Mouse (Mus musculus) heart, embryonic 12.5 days (tissue): ENCODE results near the gene Oscar. TPM values are rescaled to one million over a fixed set of nuclear protein-coding genes. Genes with fewer than 3 reads are reported as not detected.

ENCODE experiments used
- ATAC-seq: fragments of 200-750 bp; cut with Nextera tagmentation; 2 replicates; pipeline ENCODE4 v1.8.0; 2017; ENCODE audit warnings: moderate TSS enrichment, moderate library complexity; ENCODE audit not compliant: insufficient number of reproducible peaks, low FRiP score
- H3K27ac ChIP-seq: fragments of 300-500 bp; sonication (generic); 2 replicates; pipeline ENCODE4 v1.5.1; 2016; ENCODE audit warnings: mild to moderate bottlenecking, moderate library complexity; ENCODE audit not compliant: poor library complexity, severe bottlenecking
- H3K27me3 ChIP-seq: fragments of 300-500 bp; sonication (generic); replicated peaks from 2 replicates; pipeline ENCODE4 v1.6.1; 2016; ENCODE audit warnings: mild to moderate bottlenecking, moderate library complexity
- H3K36me3 ChIP-seq: fragments of 300-500 bp; sonication (generic); 2 replicates; pipeline ENCODE4 v1.6.1; 2016; ENCODE audit warnings: mild to moderate bottlenecking, moderate library complexity
- H3K4me1 ChIP-seq: fragments of 300-500 bp; sonication (generic); replicated peaks from 2 replicates; pipeline ENCODE4 v1.6.1; 2016; ENCODE audit warnings: mild to moderate bottlenecking
- H3K4me2 ChIP-seq: fragments of 300-500 bp; sonication (generic); 2 replicates; pipeline ENCODE4 v1.6.1; 2016; ENCODE audit warnings: mild to moderate bottlenecking, moderate library complexity
- H3K4me3 ChIP-seq: fragments of 300-500 bp; sonication (generic); 2 replicates; pipeline ENCODE4 v1.5.1; 2016; ENCODE audit warnings: mild to moderate bottlenecking
- H3K9ac ChIP-seq: fragments of 300-500 bp; sonication (generic); 2 replicates; pipeline ENCODE4 v1.6.1; 2016; ENCODE audit warnings: mild to moderate bottlenecking, moderate library complexity
- H3K9me3 ChIP-seq: fragments of 300-500 bp; sonication (generic); replicated peaks from 2 replicates; pipeline ENCODE4 v1.6.1; 2016; ENCODE audit warnings: mild to moderate bottlenecking, moderate library complexity
- WGBS: fragments of 180-500 bp; shearing (Covaris S2); methylation state at CpG from one replicate; pipeline ENCODE4 v1.1.7; 2016; 5-methylcytosine and 5-hydroxymethylcytosine counted together
- polyA plus RNA-seq: library from polyadenylated mRNA; unstranded; fragments of >200 nt; fragmentation: Nextera tagmentation; extraction: Ambion mirVana; gene quantifications from 2 replicates; pipeline ENCODE4 v1.2.1, GENCODE M21; 2016

The Oscar gene
- polyA plus RNA-seq, 1 experiment from 2014 or later: 0.09 TPM

DNA sequence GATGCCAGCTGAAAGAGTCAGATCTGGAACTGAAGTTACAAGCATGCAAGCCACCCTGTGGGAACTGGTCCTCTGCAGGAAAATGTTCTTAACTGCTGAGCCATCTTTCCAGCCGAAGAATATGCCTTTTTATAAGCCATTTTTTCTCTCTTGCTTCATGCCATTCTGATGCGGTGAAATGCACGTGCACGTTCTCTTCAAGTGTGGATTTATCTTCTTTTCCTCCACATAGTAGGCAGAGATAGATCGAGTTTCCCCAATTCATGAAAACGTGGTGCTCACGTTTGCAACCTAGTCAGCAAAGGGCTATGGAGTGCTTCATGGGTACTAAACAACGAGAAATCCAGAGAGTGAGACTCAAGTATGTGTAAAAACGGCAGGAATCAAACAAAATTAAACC is 27.9 kb upstream of the Oscar start:
- 22% methylated on average over 9 of the region's 9 CpGs for WGBS
- Histone ChIP-seq H3K4me2 (peak overlapping the region; percentile 61), H3K27me3 (no peaks in the 10 kb centered on the region), H3K4me1 (peaks cover 32% of the 10 kb centered on the region), H3K4me3 (peak overlapping the region; percentile 95), H3K9me3 (no peaks in the 10 kb centered on the region), H3K9ac (no peak overlapping the region), H3K36me3 (peaks cover 34% of the 10 kb centered on the region), H3K27ac (no peak overlapping the region)
- ATAC-seq: no peak

DNA sequence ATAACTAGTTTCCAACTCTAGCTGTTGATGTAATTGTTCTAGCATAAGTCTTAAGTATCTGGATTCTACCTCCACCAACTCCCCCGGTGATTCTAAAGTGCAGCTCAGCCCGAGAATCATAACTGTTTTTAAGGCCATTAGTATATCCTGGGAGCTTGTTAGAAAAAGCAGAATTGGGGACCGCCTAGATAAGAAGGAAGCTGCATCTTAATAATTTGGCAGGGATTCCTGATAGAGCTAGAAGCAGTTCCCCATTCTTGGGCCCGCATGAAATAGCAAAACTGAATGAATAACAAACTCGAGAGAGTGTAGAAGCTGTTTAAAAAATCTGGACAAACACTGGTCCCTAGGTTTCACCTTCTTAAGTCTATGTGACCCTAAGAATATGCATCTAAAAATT is 27.5 kb upstream of the Oscar start:
- Histone ChIP-seq H3K27ac (no peak overlapping the region), H3K9ac (no peak overlapping the region), H3K4me2 (no peak overlapping the region), H3K27me3 (no peaks in the 10 kb centered on the region), H3K4me1 (peaks cover 28% of the 10 kb centered on the region), H3K36me3 (peaks cover 38% of the 10 kb centered on the region), H3K9me3 (no peaks in the 10 kb centered on the region), H3K4me3 (no peak overlapping the region)
- no peak for ATAC-seq
- WGBS: 64% methylated on average over 5 of the region's 5 CpGs

DNA sequence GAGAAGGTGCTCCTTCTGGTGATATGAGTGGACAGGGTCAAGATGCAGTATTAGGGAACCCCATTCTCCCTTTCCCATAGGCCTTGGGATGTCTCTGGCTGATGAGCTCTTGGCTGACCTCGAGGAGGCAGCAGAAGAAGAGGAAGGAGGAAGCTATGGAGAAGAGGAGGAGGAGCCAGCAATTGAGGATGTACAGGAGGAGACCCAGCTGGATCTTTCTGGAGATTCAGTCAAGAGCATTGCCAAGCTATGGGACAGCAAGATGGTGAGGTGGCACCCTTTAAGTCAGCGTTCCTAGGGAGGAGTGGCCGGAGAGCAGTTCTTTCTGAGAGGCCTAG is 14.5 kb upstream of the Oscar start:
- H3K9ac ChIP-seq: peak overlapping the region; percentile 80
- peaks cover 39% of the 10 kb centered on the region for H3K36me3 ChIP-seq
- WGBS: 59% methylated on average over 3 of the region's 3 CpGs
- H3K4me3 ChIP-seq: peak overlapping the region; percentile 59
- H3K27ac ChIP-seq: no peak overlapping the region
- H3K4me2 ChIP-seq: peak overlapping the region; percentile 79
- peaks cover 15% of the 10 kb centered on the region for H3K4me1 ChIP-seq
- H3K27me3 ChIP-seq: no peaks in the 10 kb centered on the region
- no peaks in the 10 kb centered on the region for H3K9me3 ChIP-seq
- no peak for ATAC-seq

DNA sequence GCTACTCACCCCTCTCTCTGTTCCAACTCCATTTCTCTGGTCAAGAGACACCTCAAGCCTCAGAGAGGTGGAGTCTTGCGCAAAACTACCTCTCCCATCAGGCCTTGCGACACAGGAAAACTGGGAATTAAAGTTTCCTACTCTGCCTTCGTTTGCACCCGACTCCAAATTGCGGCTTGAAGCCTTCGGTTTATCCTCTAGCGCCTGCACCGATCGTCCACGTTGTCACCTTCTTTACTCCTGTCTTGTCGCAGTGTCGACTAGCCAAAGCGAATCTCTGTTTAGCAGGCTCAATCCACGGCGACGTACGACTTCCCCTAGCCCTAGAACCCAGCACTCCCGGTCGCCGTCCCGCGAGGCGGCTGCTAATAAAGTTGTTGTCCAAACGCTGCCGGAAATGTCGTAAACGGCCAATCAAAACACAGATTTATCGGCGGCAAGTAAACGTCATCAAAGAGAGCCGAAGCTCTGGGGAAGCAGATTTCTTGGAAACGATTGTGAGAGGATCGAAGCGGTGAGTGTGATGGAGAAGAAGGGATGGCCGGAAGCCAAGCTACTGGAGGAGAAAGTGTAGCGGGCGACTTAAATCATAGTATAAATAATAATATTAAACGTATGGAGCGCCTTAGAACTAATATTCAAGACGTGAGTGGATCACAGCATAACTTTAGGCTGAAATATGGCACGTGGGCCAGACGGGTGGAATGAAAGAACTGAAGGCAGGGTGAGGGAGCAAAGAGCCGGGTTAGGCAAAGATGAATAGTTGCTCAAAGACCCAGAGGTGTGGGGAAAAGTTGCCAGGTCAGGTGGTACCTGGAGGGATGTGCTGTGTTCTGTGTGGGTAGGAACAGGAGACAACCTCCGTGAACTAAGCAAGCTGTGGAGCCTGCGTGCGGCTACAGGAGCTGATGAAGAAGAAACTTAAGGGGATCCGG is 13.9 kb upstream of the Oscar start, which contains the start of the genes Tfpt and Prpf31:
Gene Tfpt, minus strand, starts transcription at position 387 of the 935 bp plus-strand sequence.
Gene Prpf31, plus strand, starts transcription at position 443 of the 935 bp plus-strand sequence.
- peak within 1 kb of the TSS; percentile 80 for H3K9ac ChIP-seq
- H3K9me3 ChIP-seq: no peaks in the 10 kb centered on the region
- H3K27me3 ChIP-seq: no peaks in the 10 kb centered on the region
- peak within 1 kb of the TSS; percentile 79 for H3K4me2 ChIP-seq
- peak; percentile 89 for ATAC-seq
- peak within 1 kb of the TSS; percentile 59 for H3K4me3 ChIP-seq
- H3K27ac ChIP-seq: peak within 1 kb of the TSS; percentile 66
- H3K36me3 ChIP-seq: peaks cover 38% of the 10 kb centered on the region
- H3K4me1 ChIP-seq: peaks cover 15% of the 10 kb centered on the region
- under 1% methylated on average over 47 of the region's 47 CpGs for WGBS

DNA sequence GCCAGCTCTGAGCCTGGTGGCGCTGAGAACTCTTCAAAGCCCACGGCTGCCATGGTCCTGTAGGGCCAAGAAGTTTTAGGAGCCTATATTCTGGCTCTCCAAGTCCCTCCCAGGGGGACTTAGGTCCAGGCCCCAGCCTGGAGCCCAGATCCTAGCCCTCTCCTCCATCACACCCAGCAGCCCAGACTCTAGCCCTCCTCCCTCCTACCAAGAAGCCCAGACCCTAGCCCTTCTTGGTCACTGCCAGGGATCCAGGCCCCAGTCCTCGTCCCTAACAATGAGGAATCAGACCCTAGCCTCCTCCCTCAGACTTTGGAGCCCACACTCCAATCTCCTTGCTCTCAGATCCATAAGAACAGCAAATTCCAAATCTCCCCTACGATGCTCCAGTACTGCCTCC is 13.1 kb upstream of the Oscar start:
- peak overlapping the region; percentile 79 for H3K4me2 ChIP-seq
- H3K4me3 ChIP-seq: peak overlapping the region; percentile 59
- H3K36me3 ChIP-seq: peaks cover 39% of the 10 kb centered on the region
- H3K4me1 ChIP-seq: peaks cover 15% of the 10 kb centered on the region
- H3K27ac ChIP-seq: no peak overlapping the region
- no peaks in the 10 kb centered on the region for H3K9me3 ChIP-seq
- 30% methylated on average over 4 of the region's 4 CpGs for WGBS
- H3K9ac ChIP-seq: peak overlapping the region; percentile 80
- no peaks in the 10 kb centered on the region for H3K27me3 ChIP-seq
- no peak for ATAC-seq

DNA sequence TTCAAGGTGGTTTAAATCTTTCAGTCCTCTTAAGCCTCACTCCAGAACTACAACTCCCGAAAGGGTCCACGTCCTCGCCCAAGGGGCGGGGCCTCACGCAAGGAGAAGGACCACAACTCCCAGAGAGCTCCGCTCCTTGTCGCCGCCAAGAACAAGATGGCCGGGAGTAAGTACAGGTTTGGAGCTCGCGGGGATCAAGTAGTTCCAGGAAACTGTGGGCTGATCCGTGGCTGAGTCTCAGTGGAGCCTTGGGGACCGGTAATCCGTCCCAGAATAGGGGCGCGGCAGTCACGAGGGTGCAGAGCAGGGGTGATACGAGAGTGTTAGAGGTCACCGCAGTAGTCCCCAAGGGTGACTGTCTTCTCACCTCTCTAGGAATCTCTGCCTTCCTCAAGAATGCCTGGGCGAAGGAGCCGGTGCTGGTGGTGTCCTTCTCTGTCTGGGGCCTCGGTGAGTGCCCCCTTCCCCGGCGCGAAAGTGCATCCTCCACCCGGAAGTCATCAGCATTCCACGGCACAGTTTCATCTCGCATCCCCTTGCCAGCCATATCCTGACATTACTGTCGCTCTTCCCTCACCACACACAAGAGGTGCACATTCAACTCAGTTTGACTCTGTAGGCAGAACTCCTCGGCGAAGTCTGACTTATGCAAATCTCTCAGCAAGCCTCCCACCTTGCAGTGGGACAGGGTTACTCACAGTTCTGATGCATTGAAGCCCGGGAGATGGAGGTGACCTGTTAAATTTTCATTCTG is 1.5 kb upstream of the Oscar start, which contains the start of gene Ndufa3:
Gene Ndufa3, plus strand, starts transcription at position 132 of the 754 bp plus-strand sequence.
- no peaks in the 10 kb centered on the region for H3K9me3 ChIP-seq
- H3K36me3 ChIP-seq: peaks cover 31% of the 10 kb centered on the region
- H3K27me3 ChIP-seq: no peaks in the 10 kb centered on the region; the same call in 1 of the 2 replicates
- ATAC-seq: peak; percentile 94
- peak within 1 kb of the TSS; percentile 73 for H3K27ac ChIP-seq
- H3K4me3 ChIP-seq: peak within 1 kb of the TSS; percentile 70
- under 1% methylated on average over 32 of the region's 32 CpGs for WGBS
- peak within 1 kb of the TSS; percentile 88 for H3K9ac ChIP-seq
- H3K4me1 ChIP-seq: peaks cover 7% of the 10 kb centered on the region
- H3K4me2 ChIP-seq: peak within 1 kb of the TSS; percentile 90

DNA sequence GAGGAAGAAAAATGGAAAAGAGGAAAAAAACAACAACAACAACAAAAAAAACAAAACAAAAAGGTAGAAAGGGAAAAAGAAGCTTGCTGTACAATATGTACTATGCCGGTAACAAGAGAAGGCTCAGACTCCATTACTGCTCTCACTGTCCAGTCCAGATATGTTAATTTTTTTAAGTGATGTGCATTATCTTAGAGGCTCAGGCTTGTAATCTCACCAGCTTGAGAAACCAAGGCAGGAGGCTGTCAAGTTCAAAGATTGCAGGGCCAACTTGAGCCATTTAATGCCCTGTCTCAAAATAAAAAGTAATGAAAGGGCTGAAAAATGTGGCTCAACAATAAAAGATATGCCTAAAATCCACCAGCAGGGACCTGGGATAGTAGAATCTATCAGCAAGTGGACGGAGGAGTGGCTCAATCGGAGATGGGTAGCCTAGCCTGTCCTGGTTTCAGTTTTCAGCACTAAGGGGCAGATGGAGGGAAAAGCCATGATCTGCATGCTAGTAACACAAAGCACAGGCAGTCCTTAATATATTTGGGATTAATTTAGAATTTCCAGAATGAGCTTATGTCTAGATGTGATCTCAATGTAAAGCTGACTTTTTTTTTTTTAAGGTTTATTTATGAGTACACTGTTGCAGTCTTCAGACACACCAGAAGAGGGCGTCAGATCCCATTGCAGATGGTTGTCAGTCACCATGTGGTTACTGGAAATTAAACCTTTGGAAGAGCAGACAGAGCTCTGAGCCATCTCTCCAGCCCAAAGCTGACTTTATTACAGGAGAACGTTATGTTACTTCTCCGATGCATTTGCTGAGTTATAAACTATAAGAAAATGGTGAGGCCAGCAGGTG is 658 bp upstream of the Oscar start:
- WGBS: 43% methylated on average over 6 of the region's 6 CpGs
- peak overlapping the region; percentile 42; the same call in 1 of the 2 replicates for H3K4me2 ChIP-seq
- ATAC-seq: peak; percentile 26; the same call in 1 of the 2 replicates
- H3K4me3 ChIP-seq: peak overlapping the region; percentile 70
- no peak overlapping the region for H3K27ac ChIP-seq
- peaks cover 24% of the 10 kb centered on the region for H3K36me3 ChIP-seq
- H3K9ac ChIP-seq: no peak overlapping the region
- no peaks in the 10 kb centered on the region for H3K9me3 ChIP-seq
- no peaks in the 10 kb centered on the region; the same call in 1 of the 2 replicates for H3K27me3 ChIP-seq
- peaks cover 7% of the 10 kb centered on the region for H3K4me1 ChIP-seq

DNA sequence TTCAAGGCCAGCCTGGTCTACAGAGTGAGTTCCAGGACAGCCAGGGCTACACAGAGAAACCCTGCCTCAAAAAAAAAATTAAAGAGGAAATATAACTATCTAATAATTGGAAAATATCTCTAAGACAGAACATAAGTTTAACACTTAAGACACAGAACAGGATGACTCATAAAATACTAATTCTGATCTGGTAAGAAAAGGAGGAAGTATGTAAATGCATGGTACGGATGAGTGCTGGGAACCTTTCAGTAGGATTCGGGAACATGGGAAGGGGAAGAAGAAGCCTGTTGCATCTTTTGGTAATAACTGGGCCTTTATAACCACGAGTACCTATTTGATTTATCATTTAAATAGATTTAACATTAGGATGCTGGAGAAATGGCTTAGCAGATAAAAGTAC is 1.9 kb downstream of the Oscar start:
- 75% methylated on average over 3 of the region's 3 CpGs for WGBS
- Histone ChIP-seq H3K9ac (no peak overlapping the region), H3K27me3 (no peaks in the 10 kb centered on the region; the same call in 1 of the 2 replicates), H3K27ac (no peak overlapping the region), H3K4me3 (no peak overlapping the region), H3K4me2 (no peak overlapping the region), H3K4me1 (peaks cover 7% of the 10 kb centered on the region), H3K36me3 (peaks cover 5% of the 10 kb centered on the region), H3K9me3 (no peaks in the 10 kb centered on the region)
- ATAC-seq: no peak

DNA sequence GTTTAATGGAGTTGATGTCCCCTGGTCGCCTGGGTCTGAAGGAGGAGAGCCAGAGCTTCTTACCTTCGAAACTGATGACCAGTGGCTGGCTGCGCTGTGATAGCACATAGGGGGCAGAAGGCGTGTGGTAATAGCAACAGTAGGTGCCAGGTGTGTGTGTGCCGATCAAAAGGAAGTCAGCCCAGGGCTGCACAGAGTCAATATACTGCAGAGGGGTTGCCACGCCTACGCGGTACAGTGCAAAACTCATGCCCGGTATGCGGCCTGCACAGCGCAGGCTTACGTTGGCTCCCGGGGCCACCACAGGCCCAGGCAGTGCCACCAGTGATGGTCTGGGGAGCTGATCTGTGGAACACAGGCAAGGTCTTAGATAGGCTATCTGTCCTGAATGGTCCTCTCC is 5.0 kb downstream of the Oscar start:
- peaks cover 1% of the 10 kb centered on the region; the same call in 1 of the 2 replicates for H3K9me3 ChIP-seq
- H3K9ac ChIP-seq: no peak overlapping the region
- no peak for ATAC-seq
- H3K4me1 ChIP-seq: no peaks in the 10 kb centered on the region
- no peak overlapping the region for H3K27ac ChIP-seq
- no peak overlapping the region for H3K4me2 ChIP-seq
- no peaks in the 10 kb centered on the region; the same call in 1 of the 2 replicates for H3K27me3 ChIP-seq
- H3K4me3 ChIP-seq: no peak overlapping the region
- 82% methylated on average over 13 of the region's 13 CpGs for WGBS
- no peaks in the 10 kb centered on the region for H3K36me3 ChIP-seq

DNA sequence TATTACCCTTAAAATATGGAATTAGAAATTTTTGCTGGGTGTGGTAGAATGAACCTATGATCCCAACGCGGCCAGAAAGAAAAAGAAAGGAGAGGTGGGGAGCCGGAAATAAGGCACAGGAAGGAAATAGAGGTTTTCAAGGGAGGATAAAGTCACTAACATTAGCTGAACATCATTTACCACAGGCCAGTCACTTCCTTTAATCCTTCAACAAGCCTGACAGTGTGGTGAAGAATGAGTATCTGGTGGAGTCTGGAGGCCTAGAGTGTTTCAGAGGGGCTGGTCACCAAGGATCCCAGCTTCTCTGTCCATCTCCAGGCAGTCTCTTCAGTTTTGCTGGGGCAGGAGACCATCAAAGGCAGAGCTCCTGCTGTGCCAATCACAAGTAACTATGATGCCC is 5.5 kb downstream of the Oscar start:
- no peaks in the 10 kb centered on the region; the same call in 1 of the 2 replicates for H3K27me3 ChIP-seq
- no peaks in the 10 kb centered on the region for H3K36me3 ChIP-seq
- no peak overlapping the region for H3K4me3 ChIP-seq
- no peak overlapping the region for H3K4me2 ChIP-seq
- no peak for ATAC-seq
- no peaks in the 10 kb centered on the region for H3K4me1 ChIP-seq
- no peak overlapping the region for H3K9ac ChIP-seq
- H3K27ac ChIP-seq: no peak overlapping the region
- WGBS: 89% methylated on average over 3 of the region's 3 CpGs
- H3K9me3 ChIP-seq: peaks cover 5% of the 10 kb centered on the region; the same call in 1 of the 2 replicates
